Mouse (Mus musculus) midbrain, postnatal 0 days (tissue): ENCODE results near the gene Csde1. TPM values are rescaled to one million over a fixed set of nuclear protein-coding genes. Genes with fewer than 3 reads are reported as not detected.

Experiments
- ATAC-seq: fragments of 200-750 bp; cut with Nextera tagmentation; 2 replicates; pipeline ENCODE4 v1.8.0; 2017; ENCODE audit warnings: moderate number of reproducible peaks, mild to moderate bottlenecking, moderate TSS enrichment, moderate library complexity; ENCODE audit not compliant: low FRiP score
- DNase-seq: peaks from one replicate; pipeline ENCODE4 v3.0.0-alpha.2; 2015; ENCODE audit warnings: low spot score
- H3K27ac ChIP-seq: fragments of 300-500 bp; sonication (generic); 2 replicates; pipeline ENCODE4 v1.5.1; 2014; ENCODE audit warnings: low read depth, mild to moderate bottlenecking, low read length, mixed read lengths
- H3K27me3 ChIP-seq: fragments of 300-500 bp; sonication (generic); 2 replicates; pipeline ENCODE4 v1.6.1; 2014; ENCODE audit warnings: low read length, control low read depth, mixed read lengths; ENCODE audit not compliant: insufficient read depth
- H3K36me3 ChIP-seq: fragments of 300-500 bp; sonication (generic); 2 replicates; pipeline ENCODE4 v1.6.1; 2014; ENCODE audit warnings: low read length, control low read depth, mixed read lengths; ENCODE audit not compliant: insufficient read depth
- H3K4me1 ChIP-seq: fragments of 300-500 bp; sonication (generic); 2 replicates; pipeline ENCODE4 v1.6.1; 2014; ENCODE audit warnings: mild to moderate bottlenecking, control low read depth, antibody characterized with exemption, low read length, mixed read lengths; ENCODE audit not compliant: insufficient read depth
- H3K4me2 ChIP-seq: fragments of 300-500 bp; sonication (generic); 2 replicates; pipeline ENCODE4 v1.6.1; 2014; ENCODE audit warnings: low read depth, mild to moderate bottlenecking, low read length, mixed read lengths; ENCODE audit not compliant: poor library complexity, severe bottlenecking
- H3K4me3 ChIP-seq: fragments of 300-500 bp; sonication (generic); 2 replicates; pipeline ENCODE4 v1.5.1; 2014; ENCODE audit warnings: low read depth, mild to moderate bottlenecking, low read length, moderate library complexity
- H3K9ac ChIP-seq: fragments of 300-500 bp; sonication (generic); replicated peaks from 2 replicates; pipeline ENCODE4 v1.6.1; 2014; ENCODE audit warnings: mild to moderate bottlenecking, low read length, moderate library complexity, mixed read lengths; ENCODE audit not compliant: poor library complexity, severe bottlenecking
- H3K9me3 ChIP-seq: fragments of 300-500 bp; sonication (generic); 2 replicates; pipeline ENCODE4 v1.6.1; 2016; ENCODE audit warnings: low read length, control low read depth
- CTCF ChIP-seq: IDR thresholded peaks from 2 replicates; pipeline ENCODE4 v1.5.1; 2016; ENCODE audit warnings: antibody characterized with exemption, mild to moderate bottlenecking
- WGBS: fragments of 180-500 bp; shearing (Covaris S2); extraction: QIAGEN DNeasy Blood & Tissue Kit; methylation state at CpG from one replicate; pipeline ENCODE4 v1.1.7; 2014; 5-methylcytosine and 5-hydroxymethylcytosine counted together
- polyA plus RNA-seq: library from polyadenylated mRNA; unstranded; fragments of >200 nt; fragmentation: Nextera tagmentation; extraction: Ambion mirVana; gene quantifications from 2 replicates; pipeline ENCODE4 v1.2.1, GENCODE M21; 2015
- total RNA-seq: library from RNA; depleted of rRNA; stranded (reverse); fragments of >200 nt; gene quantifications from 2 replicates; pipeline ENCODE4 v1.2.3, GENCODE M21; 2014

Csde1 gene
- total and polyA plus RNA-seq, 2 experiments from 2014 or later, result 222 to 287 TPM

DNA sequence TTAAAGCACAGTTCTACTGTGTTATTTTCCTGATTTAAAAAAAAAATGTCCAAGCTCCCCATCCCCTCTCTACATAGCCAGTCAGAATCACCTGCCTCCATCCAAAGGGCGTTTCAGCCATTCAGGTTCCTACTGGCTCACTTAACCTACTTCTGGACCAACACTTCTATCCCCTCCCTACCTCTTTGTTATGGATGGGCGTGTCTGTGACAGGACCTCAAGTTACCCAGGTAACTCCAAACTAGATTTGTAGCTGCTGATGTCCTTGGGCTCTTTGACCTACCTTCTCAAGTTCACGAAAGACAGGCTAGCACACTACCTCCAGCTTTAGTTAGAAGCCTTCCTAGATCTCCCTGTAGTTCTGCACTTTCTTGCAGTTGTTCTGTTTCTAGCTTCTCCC lies 65.8 kb downstream of the Csde1 start:
- TF ChIP-seq CTCF, result no peak
- 76% methylated on average over 3 of the region's 3 CpGs for WGBS
- H3K9me3 ChIP-seq, result no peaks in the 10 kb centered on the region
- H3K4me2 ChIP-seq, result no peak overlapping the region
- H3K27me3 ChIP-seq, result no peaks in the 10 kb centered on the region
- H3K9ac ChIP-seq, result no peak overlapping the region
- H3K36me3 ChIP-seq, result no peaks in the 10 kb centered on the region
- ATAC-seq (no peak), DNase-seq (no peak)
- no peak overlapping the region for H3K27ac ChIP-seq
- H3K4me1 ChIP-seq, result no peaks in the 10 kb centered on the region
- H3K4me3 ChIP-seq, result no peak overlapping the region

- H3K4me3 ChIP-seq, result no peak overlapping the region
- DNase-seq (no peak), ATAC-seq (no peak)
- H3K9ac ChIP-seq, result no peak overlapping the region
- no peaks in the 10 kb centered on the region for H3K9me3 ChIP-seq
- H3K27me3 ChIP-seq, result no peaks in the 10 kb centered on the region
- H3K27ac ChIP-seq, result no peak overlapping the region
- no peaks in the 10 kb centered on the region for H3K4me1 ChIP-seq
- 91% methylated on average over 2 of the region's 2 CpGs for WGBS
- H3K36me3 ChIP-seq, result no peaks in the 10 kb centered on the region
- no peak for TF ChIP-seq CTCF
- H3K4me2 ChIP-seq, result no peak overlapping the region
Measured at GRCm38 (mm10) chr3:103091753-103092152, 71.5 kb downstream of the Csde1 start.

- no peak for DNase-seq
- Histone ChIP-seq H3K4me1 (no peaks in the 10 kb centered on the region), H3K9me3 (no peaks in the 10 kb centered on the region), H3K4me3 (no peak overlapping the region), H3K27ac (no peak overlapping the region), H3K36me3 (no peaks in the 10 kb centered on the region), H3K9ac (no peak overlapping the region), H3K4me2 (no peak overlapping the region), H3K27me3 (0 out of 2 replicates have a peak, but pooled peaks cover 3% of the 10 kb centered on the region)
- no peak for TF ChIP-seq CTCF
- 81% methylated on average over 23 of the region's 23 CpGs for WGBS
- ATAC-seq, result no peak
Measured at GRCm38 (mm10) chr3:103098662-103099061, 78.4 kb downstream of the Csde1 start.

DNA sequence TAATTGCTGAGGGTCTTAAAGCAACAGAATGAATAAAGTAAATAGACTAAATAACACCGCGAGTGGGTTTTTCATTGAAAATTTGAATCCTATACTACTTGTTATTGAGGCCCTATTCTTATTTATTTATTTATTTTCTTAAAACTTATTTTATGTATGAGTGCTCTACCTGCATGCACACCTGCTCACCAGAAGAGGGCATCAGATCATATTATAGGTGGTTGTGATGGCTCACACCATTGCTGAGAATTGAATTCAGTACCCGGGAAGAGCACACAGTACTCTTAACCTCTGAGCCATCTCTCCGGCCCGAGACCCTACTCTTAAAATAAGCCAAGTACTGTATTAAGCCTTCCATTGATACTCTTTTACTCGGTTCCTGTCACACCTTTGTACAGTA lies 79.4 kb downstream of the Csde1 start:
- H3K9me3 ChIP-seq, result no peaks in the 10 kb centered on the region
- H3K27ac ChIP-seq, result no peak overlapping the region
- H3K27me3 ChIP-seq, result peaks cover 6% of the 10 kb centered on the region; the same call in 1 of the 2 replicates
- no peak overlapping the region for H3K4me3 ChIP-seq
- DNase-seq, result no peak
- H3K9ac ChIP-seq, result no peak overlapping the region
- 86% methylated on average over 6 of the region's 6 CpGs for WGBS
- no peak overlapping the region for H3K4me2 ChIP-seq
- TF ChIP-seq CTCF, result peak; percentile 44
- no peaks in the 10 kb centered on the region for H3K36me3 ChIP-seq
- ATAC-seq, result no peak
- H3K4me1 ChIP-seq, result no peaks in the 10 kb centered on the region

- Histone ChIP-seq H3K4me2 (no peak overlapping the region), H3K9me3 (no peaks in the 10 kb centered on the region), H3K4me3 (no peak overlapping the region), H3K4me1 (no peaks in the 10 kb centered on the region), H3K27me3 (peaks cover 6% of the 10 kb centered on the region; the same call in 1 of the 2 replicates), H3K36me3 (no peaks in the 10 kb centered on the region), H3K27ac (no peak overlapping the region), H3K9ac (no peak overlapping the region)
- no peak for TF ChIP-seq CTCF
- ATAC-seq, result no peak
- 68% methylated on average over 2 of the region's 2 CpGs for WGBS
- no peak for DNase-seq
Measured at GRCm38 (mm10) chr3:103100735-103101134, 80.5 kb downstream of the Csde1 start.

DNA sequence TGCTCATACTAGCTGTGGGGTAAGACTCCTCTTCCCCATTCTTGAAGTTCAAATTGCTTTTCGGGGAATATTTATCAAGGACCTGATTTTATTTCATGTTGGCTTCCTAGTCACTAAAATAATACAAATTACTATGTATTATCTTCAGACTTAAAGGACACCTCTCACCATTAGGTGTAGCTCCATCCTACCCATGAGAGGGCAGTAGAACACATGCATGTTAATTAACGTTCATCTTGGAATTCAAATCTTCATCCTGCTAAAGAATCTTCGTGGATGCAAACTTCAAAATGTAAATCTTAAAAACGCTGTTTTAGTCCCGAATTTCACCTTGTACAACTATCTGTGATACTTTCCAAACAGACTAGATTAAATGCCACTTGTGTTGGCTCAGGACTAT lies 81.0 kb downstream of the Csde1 start:
- no peak overlapping the region for H3K27ac ChIP-seq
- 63% methylated on average over 5 of the region's 5 CpGs for WGBS
- no peak for ATAC-seq

More for the DNA sequence above, 81.0 kb downstream of the Csde1 start:
- DNase-seq, result no peak
- H3K9ac ChIP-seq, result no peak overlapping the region
- H3K36me3 ChIP-seq, result no peaks in the 10 kb centered on the region
- TF ChIP-seq CTCF, result peak; percentile 54
- no peaks in the 10 kb centered on the region for H3K4me1 ChIP-seq
- no peak overlapping the region for H3K4me2 ChIP-seq
- peaks cover 6% of the 10 kb centered on the region; the same call in 1 of the 2 replicates for H3K27me3 ChIP-seq
- H3K9me3 ChIP-seq, result no peaks in the 10 kb centered on the region
- H3K4me3 ChIP-seq, result no peak overlapping the region
